Mouse (Mus musculus) heart, adult 11 months (tissue): ENCODE data around the gene Ptprcap.
A peak's percentile ranks its signal among the peaks of the same experiment; 100 is the strongest.
"Not testable (repeated sequence)": the region's sequence is repeated elsewhere in the genome, so short reads cannot be mapped to it uniquely, and the experiment has no call there.

Experiments
- DNase-seq: peaks from one replicate; pipeline ENCODE4 v3.0.0; 2022

Ptprcap gene

DNA sequence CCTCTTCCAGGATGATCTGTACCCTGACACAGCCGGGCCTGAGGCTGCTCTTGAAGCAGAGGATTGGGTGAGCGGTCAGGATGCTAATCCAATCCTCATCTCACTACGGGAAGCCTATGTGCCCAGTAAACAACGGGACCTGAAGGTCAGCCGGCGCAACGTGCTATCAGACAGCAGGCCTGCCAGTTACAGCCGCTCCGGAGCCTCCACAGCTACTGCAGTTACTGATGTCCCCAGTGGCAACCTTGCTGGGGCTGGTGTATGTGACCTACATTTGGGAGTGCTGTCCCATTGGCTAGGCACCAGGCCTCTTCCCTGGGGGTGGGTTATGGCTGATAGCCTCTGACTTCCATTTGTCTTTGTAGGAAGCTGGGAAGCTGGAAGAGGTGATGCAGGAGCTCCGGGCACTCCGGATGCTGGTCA, at the start of gene Ptprcap:
Gene Ptprcap (plus strand): TSS at position 373 of the 423 bp plus-strand sequence.
- DNase-seq, result peak; percentile 96

DNA sequence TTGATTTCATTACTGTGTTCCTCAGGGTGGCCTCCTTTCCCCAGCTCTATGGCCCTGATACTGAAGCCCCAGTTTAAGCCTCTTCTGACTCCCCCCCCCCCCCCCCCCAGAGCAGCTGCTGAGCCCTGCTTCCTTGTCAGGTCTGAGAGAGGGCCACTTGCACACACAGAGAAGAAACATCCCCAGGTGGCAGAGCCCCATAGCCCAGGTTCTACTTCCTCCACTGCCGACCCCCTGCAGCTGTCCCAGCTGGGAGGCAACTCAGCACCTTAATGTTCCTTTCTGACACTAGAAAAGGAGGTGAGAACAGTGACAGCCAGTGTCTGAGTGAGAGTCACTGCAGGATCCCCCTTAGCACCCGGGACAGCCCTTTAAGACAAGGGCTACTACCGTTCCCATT, 49.6 kb upstream of the Ptprcap start:
- peak; percentile 81 for DNase-seq

DNA sequence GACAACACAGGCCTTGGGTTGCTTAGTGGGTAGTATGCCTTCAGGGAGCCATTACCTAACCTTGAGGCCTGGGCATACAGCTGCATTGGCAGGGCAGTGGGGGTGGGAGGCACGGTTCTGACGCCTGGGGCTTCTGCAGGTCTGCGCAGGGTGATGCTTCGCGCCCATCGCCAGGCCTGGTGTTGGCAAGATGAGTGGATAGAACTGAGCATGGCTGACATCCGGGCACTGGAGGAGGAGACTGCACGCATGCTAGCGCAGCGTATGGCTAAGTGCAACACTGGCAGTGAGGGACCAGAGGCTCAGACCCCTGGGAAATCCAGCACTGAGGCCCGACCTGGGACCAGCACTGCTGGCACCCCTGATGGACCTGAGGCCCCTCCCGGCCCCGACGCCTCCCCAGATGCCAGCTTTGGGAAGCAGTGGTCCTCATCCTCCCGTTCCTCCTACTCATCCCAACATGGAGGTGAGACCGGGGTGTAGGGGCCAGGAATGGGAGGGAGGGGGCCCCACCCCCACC, 48.7 kb upstream of the Ptprcap start:
- peak; percentile 90 for DNase-seq

DNA sequence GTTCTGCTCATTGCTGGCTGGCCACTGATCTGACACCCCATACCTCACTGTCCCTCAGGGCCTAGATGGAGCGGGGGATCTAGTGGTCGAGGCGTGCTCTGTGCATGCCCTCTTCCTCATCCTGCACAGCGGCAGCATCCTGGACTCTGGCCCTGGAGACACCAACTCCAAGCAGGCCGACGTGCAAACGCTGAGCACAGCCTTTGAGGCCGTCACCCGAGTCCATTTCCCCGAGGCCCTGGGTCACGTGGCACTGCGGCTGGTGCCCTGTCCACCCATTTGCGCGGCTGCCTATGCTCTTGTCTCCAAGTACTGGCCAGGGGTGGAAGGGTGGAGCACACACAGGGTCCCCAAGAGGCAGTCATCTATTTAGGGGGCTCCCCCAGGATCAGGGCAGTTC, 46.8 kb upstream of the Ptprcap start:
- no peak for DNase-seq

DNA sequence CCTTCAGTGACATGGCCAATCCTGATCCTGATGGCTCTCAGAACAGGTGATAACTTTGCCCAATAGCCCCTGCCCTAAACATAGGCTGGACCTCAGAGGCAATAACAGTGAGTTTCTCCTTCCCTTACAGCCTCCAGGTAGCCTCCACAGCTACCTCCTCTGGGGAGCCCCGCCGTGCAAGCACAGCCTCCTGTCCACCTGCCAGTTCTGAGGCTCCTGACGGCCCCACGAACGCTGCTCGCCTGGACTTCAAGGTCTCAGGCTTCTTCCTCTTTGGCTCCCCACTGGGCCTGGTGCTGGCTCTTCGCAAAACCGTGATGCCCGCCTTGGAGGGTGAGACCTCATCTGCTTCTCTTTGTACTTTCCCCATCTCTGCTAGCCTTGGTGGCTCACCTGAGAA, 44.9 kb upstream of the Ptprcap start:
- peak; percentile 85 for DNase-seq

DNA sequence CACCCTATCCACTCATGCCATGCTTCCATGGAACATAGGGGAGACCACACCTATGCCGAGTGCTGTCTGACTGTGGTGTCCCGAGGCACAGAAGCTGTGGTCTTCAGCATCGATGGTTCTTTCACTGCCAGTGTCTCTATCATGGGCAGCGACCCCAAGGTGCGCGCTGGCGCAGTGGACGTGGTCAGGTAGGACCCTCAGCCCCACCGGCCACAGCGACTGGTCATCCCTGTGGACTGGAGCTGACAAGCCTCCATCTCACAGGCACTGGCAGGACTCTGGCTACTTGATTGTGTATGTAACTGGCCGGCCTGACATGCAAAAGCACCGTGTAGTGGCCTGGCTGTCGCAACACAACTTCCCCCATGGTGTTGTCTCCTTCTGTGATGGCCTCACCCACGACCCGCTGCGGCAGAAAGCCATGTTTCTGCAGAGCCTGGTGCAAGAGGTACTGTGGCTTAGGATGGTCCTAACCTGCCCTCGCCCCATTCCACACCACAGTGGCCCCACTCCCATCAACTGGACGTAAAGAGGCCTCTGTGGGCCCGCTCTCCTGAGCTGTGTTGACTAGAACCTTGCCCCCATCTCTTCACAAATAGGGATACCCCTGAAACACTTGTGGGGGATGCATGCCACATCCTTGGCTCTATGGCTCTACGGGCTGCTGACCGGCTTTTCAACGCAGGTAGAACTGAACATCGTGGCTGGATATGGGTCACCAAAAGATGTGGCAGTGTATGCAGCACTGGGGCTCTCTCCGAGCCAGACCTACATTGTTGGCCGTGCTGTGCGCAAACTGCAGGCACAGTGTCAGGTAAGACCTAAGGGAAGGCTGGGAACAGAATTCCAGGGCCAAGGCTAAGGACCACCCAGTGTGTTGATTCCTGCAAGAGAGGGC, 41.1 kb upstream of the Ptprcap start:
- peak; percentile 93 for DNase-seq

DNA sequence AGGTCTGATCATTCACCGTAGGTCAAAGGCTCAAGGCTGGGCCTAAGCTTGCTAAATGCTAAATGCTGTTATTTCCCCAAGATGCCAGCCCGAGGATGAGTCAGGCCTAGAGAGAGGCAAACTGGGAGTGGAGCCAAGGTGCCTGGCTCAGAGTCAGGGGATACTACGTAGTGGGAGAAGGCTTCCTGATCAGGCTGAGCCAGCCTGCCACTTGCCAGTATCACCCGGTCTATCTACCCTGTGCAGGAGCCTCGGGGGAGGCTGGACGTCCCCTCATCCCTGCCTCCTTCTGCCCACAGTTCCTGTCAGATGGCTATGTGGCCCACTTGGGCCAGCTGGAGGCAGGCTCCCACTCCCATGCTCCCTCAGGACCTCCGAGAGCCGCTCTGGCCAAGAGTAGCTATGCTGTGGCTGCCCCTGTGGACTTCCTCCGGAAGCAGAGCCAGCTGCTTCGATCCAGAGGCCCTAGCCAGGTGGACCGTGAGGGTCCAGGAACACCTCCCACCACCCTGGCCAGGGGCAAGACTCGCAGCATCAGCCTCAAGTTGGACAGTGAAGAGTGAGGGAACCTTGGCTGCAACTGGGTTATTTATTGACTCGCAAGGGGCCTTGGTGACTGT, 40.1 kb upstream of the Ptprcap start:
- DNase-seq, result peak; percentile 98

DNA sequence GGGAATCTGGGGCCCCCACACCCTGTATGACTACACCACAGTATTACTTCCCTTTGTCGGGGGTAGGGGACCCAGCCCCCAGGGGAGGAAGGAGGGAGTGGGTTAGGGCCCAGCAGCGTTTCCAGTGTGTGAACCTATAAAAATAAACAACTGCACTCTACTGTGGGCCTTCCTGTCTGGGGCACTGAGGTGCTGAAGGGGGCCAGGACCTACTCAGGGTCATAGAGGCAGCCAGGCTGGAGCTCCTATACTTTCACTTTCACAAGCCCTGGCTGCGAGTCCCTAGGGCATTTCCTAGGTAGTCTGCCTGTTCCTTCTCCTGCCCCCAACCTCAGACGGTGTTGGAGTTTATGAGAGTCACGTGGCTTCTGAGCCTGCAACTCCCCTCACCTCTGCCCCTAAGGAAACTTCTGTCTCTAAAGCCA, 39.6 kb upstream of the Ptprcap start:
- DNase-seq, result peak; percentile 97

DNA sequence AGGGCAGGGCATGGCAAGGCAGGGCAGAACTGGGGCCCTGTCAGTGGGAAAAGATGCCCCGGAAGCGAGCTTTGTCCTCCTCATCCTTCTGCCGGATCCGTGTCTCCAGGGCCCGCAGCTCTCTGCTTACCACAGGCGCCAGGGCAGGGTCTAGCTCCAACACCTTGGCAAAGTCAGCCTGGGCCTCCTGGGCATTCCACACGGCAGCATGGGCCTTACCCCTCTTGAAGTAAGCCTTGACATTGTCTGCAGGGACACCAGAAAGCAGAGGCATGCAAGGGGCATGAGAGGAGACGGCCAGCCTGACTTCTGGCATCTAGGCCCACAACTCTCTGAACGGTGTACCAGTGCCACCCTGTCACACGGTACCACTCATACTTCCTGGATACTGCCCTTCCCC, 38.9 kb upstream of the Ptprcap start:
- peak; percentile 92 for DNase-seq

DNA sequence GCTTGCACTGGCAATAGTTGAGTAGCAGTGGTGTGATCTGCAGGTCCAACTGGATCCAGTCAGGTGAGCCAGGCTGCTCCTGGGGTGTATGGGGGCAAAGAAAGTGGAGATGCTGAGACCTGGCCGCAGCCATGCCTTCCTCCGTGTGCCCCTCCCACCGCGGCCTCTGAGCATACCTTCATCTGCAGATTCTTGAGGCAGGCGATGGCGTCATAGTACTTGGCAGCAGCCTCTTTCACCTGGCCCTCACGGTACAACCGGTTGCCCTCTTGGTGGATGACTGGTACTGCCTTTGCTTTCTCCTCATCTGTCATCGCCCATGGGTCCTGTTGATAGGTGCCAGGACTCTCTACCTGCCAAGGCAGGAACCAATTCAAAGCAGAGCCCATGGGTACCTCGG, 38.3 kb upstream of the Ptprcap start:
- peak; percentile 81 for DNase-seq

DNA sequence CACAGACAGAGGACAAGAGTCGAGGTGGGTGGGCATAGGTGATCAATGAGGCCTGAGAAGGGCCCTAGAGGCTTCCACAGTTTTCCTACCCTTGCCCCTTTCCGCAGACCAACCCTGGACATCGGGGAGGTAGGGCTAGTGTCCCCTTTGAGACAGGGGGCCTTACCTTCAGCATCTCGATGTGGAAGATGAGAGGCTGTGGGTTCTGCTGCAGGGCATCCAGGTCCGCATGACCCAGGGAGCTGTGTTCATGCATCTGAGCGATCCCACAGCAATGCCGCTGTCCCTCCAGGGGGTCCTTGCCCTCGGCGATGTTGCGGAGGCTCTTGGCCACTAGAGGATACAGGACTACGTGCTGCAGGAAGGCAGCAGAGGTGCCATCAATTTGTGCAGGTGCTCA, 37.6 kb upstream of the Ptprcap start:
- peak; percentile 92 for DNase-seq

DNA sequence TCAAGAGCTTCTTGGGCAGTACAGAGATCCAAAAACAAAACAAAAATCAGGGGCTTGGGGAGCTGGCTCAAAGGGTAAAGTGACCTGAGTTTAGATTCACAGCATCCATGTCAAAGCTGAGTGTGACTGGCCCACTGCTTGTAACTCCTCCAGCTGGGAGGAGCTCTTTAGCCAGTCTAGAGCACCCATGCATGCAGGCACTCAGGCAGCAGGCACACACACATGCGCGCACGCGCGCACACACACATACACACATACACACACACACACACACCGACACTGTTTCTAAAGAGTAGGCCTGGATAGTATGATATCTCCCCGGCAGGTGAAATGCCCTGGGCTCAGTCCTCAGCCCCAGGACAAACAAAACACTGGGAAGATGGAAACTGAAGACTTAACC, 36.4 kb upstream of the Ptprcap start:
- no peak for DNase-seq

DNA sequence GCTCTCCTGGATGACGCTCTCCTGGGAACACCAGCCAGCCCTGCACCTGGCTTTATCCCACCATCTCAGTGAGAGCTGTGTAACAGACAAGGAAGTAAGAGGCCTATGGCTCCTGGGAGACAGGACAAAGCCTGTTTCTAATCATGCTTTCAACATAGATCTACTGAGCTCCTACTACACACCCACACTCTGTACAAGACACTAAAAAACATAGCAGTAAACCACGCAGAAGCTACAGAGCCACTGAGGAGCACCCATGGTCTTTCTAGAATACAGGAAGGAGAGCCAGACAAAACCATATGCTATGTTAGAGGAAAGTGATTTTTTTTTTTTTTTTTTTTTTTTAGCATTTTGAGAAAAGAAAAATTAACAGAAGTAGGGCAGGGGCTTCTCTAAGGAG, 35.1 kb upstream of the Ptprcap start:
- no peak for DNase-seq

DNA sequence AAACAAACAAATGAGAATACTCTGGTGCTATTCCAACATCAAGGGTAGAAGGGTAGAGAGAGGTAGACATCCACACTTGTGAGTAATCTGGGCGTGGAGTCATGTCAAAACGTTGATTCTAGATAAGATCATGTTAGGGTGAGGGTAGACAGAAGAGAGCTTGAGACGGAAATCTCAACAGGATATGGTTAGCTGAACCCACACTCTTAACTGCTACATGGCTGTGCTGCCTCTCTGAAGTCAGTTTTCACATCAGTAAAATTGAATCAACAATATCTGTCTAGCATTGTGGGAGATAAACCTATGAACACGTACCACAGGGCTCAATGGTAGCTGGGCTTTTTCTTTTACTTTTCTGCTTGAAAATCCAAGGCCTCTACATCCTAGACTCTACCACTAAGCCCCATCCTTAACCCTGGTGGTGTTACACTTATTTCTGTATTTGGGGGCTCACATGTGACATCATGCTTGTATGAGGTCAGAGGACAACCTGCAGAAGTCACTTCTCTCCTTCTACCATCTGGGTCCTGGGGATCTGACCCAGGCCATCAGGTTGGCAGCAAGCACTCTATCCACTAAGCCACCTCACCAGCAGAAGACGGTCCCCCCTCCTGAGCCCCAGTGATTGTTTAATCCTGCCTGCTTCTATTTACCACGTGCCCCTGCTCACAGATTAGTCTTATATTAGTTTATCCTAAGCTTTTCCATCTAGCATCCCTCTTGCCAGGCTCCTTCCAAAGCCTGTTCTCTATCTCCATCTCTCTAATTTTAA, 33.5 kb upstream of the Ptprcap start:
- DNase-seq, result no peak

DNA sequence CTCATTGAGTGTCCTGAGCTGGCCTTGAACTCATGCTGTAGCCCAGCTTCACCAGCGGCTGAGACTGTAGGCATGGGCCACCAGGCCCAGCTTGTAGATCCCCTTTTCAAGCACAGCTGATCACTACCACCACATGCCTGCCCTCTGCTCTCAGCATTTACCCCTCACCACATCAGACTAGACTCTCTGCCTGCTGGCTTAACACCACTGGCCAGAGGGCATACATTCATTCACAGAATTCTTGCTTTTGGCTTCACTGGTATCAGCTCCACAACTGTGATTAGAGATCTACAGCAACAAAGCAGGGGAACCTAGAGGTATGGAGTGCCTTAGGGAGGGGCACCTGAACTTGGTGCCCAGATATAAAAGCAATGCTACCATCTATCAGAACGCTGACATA, 32.9 kb upstream of the Ptprcap start:
- DNase-seq, result no peak

DNA sequence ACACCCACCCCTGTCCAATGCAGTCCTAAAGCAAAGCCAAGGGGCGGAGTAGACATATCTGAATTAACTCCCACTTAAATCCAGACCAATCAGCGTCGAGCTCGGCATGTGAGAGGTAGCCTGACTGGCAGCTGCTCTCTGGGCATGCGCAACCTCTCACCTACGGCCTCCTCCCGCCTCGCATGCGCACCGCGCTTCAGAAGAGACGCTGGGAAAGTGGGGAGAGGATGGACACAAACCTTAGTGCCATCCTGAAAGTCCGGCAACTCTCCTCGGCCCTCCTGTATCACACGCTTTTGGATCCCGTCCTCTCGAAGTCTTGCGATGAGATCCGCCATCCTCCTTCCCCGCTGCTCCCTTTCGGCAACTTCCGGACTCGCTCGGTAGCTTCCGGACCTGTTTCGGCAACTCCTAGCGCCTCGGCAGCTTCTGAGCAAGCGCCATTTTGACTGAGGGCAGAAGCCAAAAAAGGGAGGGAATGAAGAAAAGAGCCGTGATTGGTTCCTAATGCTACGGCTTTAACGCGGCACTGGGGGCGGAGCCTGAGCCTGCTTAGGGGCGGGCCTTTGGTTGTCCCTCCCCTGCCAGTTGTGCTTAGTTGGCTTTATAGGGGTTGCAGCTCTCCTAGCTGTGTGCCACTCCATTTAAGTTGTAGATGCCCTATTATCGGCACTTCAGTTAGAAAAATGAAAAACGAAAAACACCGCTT, 32.2 kb upstream of the Ptprcap start:
- DNase-seq, result peak; percentile 100

DNA sequence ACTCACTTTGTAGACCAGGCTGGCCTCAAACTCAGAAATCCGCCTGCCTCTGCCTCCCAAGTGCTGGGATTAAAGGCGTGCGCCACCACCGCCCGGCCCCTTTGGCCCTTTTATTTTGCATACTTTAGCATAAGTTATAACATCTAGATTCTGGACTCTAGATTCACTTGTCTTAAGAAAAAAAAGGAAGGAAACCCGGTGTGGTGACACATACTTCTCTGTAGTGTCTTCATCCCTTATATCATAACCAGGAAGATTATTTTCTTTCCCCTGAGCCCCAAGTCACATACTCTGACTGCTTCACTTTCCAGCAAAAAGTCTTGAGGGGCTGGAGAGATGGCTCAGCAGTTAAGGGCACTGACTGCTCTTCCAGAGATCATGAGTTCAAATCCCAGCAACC, 31.5 kb upstream of the Ptprcap start:
- DNase-seq, result not testable (repeated sequence)

DNA sequence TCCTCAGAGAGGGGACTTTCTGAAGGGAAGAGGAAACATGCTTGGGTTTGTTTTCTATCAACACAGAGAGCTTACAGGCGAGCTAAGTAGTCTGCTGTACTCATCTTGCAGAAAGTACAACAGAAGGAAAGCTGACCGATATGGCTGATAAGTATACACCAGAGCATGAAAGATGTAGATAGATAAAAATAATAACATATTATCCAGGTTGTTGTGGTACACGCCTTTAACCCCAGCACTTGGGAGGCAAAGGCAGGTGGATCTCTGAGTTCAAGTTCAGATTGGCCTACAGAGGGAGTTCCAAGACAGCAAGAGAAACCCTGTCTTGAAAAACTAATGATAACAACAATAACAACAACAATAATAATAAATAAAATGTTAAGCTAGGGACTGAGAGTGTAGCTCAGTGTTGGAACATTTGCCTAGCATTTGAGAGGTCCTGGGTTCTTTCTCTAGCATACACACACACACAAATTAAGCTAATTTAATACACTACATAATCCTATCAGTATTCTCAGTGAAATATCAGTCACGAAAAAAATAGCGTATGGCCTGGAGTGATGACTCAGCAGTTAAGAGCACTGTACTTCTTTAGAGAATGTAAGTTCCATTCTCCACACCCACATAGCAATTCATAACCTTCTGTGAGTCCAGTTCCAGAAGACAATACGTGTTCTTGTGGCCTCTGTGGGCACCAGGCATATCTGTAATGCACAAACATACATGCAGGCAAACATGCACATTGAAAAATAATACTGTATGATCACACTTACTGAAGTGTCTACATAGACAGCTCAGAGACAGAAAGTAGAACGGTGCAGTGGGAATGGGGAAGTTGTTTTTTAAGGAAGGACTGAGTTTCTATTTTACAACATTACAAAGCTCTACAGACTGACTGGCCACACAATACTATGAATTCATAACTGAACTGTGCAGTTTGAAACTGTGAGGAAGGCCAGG, 30.7 kb upstream of the Ptprcap start:
- no peak for DNase-seq

DNA sequence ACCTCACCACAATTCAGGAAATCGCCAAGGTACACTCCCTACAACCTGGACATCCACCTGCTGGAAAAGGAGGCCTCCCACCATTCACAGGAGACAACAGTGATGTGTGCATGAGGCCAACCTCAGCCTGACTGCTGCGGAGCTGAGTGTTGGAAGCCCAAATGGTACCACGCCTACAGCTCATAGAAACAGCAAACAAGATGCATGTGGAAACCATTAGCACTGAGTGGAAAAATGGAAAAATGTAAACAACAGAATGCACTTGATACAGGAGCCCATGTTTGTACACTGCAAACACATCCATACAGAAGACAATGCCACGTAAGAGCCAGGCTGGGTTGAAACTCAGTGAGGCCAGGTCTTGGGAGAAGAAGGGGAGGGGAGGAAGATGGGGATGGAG, 29.0 kb upstream of the Ptprcap start:
- no peak for DNase-seq

DNA sequence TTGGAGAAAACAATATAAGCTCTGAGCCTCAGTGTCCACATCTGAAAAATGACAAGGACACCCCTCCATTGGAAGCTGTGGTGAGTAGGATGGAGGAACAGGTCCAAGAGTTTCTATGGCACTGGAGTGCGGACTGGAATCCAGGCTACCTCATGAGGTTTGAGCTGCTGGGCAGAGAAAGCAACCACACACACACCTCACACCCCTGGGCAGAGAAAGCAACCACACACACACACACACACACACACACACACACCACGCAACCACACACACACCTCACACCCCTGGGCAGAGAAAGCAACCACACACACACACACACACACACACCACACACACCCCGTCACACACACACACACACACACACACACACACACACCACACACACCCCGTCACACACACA, 28.1 kb upstream of the Ptprcap start:
- DNase-seq, result not testable (repeated sequence)
